Mouse (Mus musculus) stomach, postnatal 0 days (tissue): ENCODE data around the gene Lsm12. TPM values are rescaled to one million over a fixed set of nuclear protein-coding genes. Genes with fewer than 3 reads are reported as not detected.

Experiments used
- ATAC-seq: fragments of 200-750 bp; cut with Nextera tagmentation; 2 replicates; pipeline ENCODE4 v1.8.0; 2017; ENCODE audit not compliant: low FRiP score, low TSS enrichment
- DNase-seq: peaks from one replicate; pipeline ENCODE4 v3.0.0-alpha.2; 2016; ENCODE audit warnings: low spot score
- H3K27ac ChIP-seq: fragments of 300-500 bp; sonication (generic); replicated peaks from 2 replicates; pipeline ENCODE4 v1.5.1; 2014; ENCODE audit warnings: mild to moderate bottlenecking, control low read depth
- H3K27me3 ChIP-seq: fragments of 300-500 bp; sonication (generic); 2 replicates; pipeline ENCODE4 v1.6.1; 2014; ENCODE audit warnings: low read length; ENCODE audit not compliant: control insufficient read depth, insufficient read depth
- H3K36me3 ChIP-seq: fragments of 300-500 bp; sonication (generic); 2 replicates; pipeline ENCODE4 v1.6.1; 2014; ENCODE audit warnings: low read length, mixed read lengths; ENCODE audit not compliant: control insufficient read depth, insufficient read depth
- H3K4me1 ChIP-seq: fragments of 300-500 bp; sonication (generic); replicated peaks from 2 replicates; pipeline ENCODE4 v1.6.1; 2014; ENCODE audit warnings: antibody characterized with exemption; ENCODE audit not compliant: control insufficient read depth, insufficient read depth
- H3K4me2 ChIP-seq: fragments of 300-500 bp; sonication (generic); replicated peaks from 2 replicates; pipeline ENCODE4 v1.6.1; 2014; ENCODE audit warnings: low read depth, mild to moderate bottlenecking, control low read depth, moderate library complexity
- H3K4me3 ChIP-seq: fragments of 300-500 bp; sonication (generic); 2 replicates; pipeline ENCODE4 v1.5.1; 2014; ENCODE audit warnings: low read depth, low read length, control low read depth
- H3K9ac ChIP-seq: fragments of 300-500 bp; sonication (generic); 2 replicates; pipeline ENCODE4 v1.6.1; 2014; ENCODE audit warnings: mild to moderate bottlenecking, low read length, control low read depth, mixed read lengths
- H3K9me3 ChIP-seq: fragments of 300-500 bp; sonication (generic); 2 replicates; pipeline ENCODE4 v1.6.1; 2016; ENCODE audit warnings: low read length; ENCODE audit not compliant: control insufficient read depth
- CTCF ChIP-seq: IDR thresholded peaks from 2 replicates; pipeline ENCODE4 v1.5.1; 2016; ENCODE audit warnings: antibody characterized with exemption, low read depth, mild to moderate bottlenecking, moderate library complexity
- EP300 ChIP-seq: optimal IDR thresholded peaks from 2 replicates; pipeline ENCODE3; 2016; ENCODE audit warnings: antibody characterized with exemption
- WGBS: fragments of 180-500 bp; shearing (Covaris S2); extraction: QIAGEN DNeasy Blood & Tissue Kit; methylation state at CpG from one replicate; pipeline ENCODE4 v1.1.7; 2014; 5-methylcytosine and 5-hydroxymethylcytosine counted together
- polyA plus RNA-seq: library from polyadenylated mRNA; unstranded; fragments of >200 nt; fragmentation: Nextera tagmentation; extraction: Ambion mirVana; gene quantifications from 2 replicates; pipeline ENCODE4 v1.2.1, GENCODE M21; 2015

Lsm12 gene
- 70.0 and 99.4 TPM in 2 replicates for polyA plus RNA-seq

DNA sequence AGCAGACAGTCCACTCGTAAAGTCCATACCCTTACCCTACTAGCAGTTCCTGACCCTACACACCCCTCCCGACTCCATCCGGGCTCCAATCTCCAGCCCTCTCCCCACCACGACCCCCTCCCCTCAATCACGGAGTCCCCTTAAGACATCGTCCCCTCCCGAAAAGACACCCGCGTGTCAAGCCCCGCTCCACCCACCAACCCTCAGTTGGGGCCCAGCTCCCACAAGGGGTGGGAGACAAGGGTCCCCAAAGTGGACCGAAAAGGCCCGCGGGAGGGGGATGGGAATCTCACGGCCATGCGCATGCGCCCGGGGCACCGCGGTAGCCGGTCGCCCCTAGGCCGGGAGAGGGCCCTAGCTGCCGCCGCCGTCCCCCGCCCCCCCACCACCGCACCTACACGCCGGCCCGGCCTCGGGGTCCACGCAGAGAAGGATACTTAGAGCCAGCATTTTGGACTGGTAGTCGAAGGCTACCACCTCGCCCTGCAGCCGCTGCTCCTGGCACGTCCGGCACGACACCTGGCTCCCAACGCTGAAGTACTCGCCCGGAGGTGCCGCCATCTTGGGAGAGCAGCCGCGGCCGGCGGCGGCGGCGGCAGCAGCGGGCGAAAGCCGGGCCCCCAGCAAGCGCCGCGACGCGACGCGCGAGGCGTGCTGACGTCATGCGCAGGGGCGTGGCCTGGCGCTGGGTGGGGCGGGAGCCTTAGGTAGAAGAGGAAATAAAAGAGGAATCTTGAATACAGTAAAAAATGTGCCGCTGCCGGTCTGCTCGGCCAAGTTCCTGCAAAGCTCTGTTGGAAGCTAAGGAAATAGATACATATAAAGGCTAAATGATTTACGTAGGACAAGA is at the start of gene Lsm12:
TSS of gene Lsm12 (minus strand) at position 651 of the 850 bp plus-strand sequence.
- DNase-seq (peak; percentile 97), ATAC-seq (peak; percentile 87)
- TF ChIP-seq CTCF, result no peak
- no peak for TF ChIP-seq EP300
- Histone ChIP-seq H3K4me3 (peak within 1 kb of the TSS; percentile 88), H3K27ac (peak within 1 kb of the TSS; percentile 93), H3K36me3 (no peaks in the 10 kb centered on the region; the same call in 1 of the 2 replicates), H3K4me2 (peak within 1 kb of the TSS; percentile 88), H3K9me3 (no peaks in the 10 kb centered on the region), H3K27me3 (no peaks in the 10 kb centered on the region), H3K4me1 (0 out of 2 replicates have a peak, but pooled peaks cover 3% of the 10 kb centered on the region), H3K9ac (peak within 1 kb of the TSS; percentile 95)
- under 1% methylated on average over 70 of the region's 70 CpGs for WGBS

GRCm38 (mm10) chr11:102230006-102230741 is 45.1 kb upstream of the Lsm12 start, which contains the start of gene Hdac5:
Gene Hdac5 (minus strand): TSS chr11:102230166.
- Histone ChIP-seq H3K27me3 (no peaks in the 10 kb centered on the region), H3K4me1 (peaks cover 9% of the 10 kb centered on the region), H3K27ac (peak within 1 kb of the TSS; percentile 91), H3K4me3 (peak within 1 kb of the TSS; percentile 93), H3K9me3 (no peaks in the 10 kb centered on the region), H3K36me3 (no peaks in the 10 kb centered on the region), H3K9ac (peak within 1 kb of the TSS; percentile 95), H3K4me2 (peak within 1 kb of the TSS; percentile 86)
- peak; percentile 98 for DNase-seq
- TF ChIP-seq EP300 (peak; percentile 46), CTCF (peak; percentile 41)
- peak; percentile 91 for ATAC-seq
- 1% methylated on average over 43 of the region's 49 CpGs for WGBS

- no peak for DNase-seq
- H3K27ac ChIP-seq, result peak overlapping the region; percentile 91
- H3K9me3 ChIP-seq, result no peaks in the 10 kb centered on the region
- WGBS, result under 1% methylated on average over 35 of the region's 47 CpGs
- H3K9ac ChIP-seq, result peak overlapping the region; percentile 95
- no peak for TF ChIP-seq CTCF
- TF ChIP-seq EP300, result no peak
- peak overlapping the region; percentile 93 for H3K4me3 ChIP-seq
- peaks cover 16% of the 10 kb centered on the region for H3K4me1 ChIP-seq
- peak overlapping the region; percentile 86 for H3K4me2 ChIP-seq
- no peaks in the 10 kb centered on the region for H3K27me3 ChIP-seq
- ATAC-seq, result peak; percentile 25
- no peaks in the 10 kb centered on the region for H3K36me3 ChIP-seq
These were observed 44.3 kb upstream of the Lsm12 start for GRCm38 (mm10) chr11:102229331-102229953.

- Histone ChIP-seq H3K27ac (peak overlapping the region; percentile 3; the same call in 1 of the 2 replicates), H3K9me3 (no peaks in the 10 kb centered on the region), H3K9ac (peak overlapping the region; percentile 95), H3K27me3 (no peaks in the 10 kb centered on the region), H3K4me3 (peak overlapping the region; percentile 93), H3K36me3 (no peaks in the 10 kb centered on the region), H3K4me2 (peak overlapping the region; percentile 86), H3K4me1 (peaks cover 16% of the 10 kb centered on the region)
- DNase-seq, result no peak
- ATAC-seq, result no peak
- 15% methylated on average over 7 of the region's 7 CpGs for WGBS
- no peak for TF ChIP-seq EP300
- TF ChIP-seq CTCF, result no peak
These were observed 43.7 kb upstream of the Lsm12 start for GRCm38 (mm10) chr11:102228646-102229268.

GRCm38 (mm10) chr11:102228191-102228545 is 43.1 kb upstream of the Lsm12 start:
- 34% methylated on average over 9 of the region's 9 CpGs for WGBS
- Histone ChIP-seq H3K9me3 (no peaks in the 10 kb centered on the region), H3K4me3 (peak overlapping the region; percentile 93), H3K36me3 (no peaks in the 10 kb centered on the region), H3K4me2 (peak overlapping the region; percentile 86), H3K9ac (peak overlapping the region; percentile 95; the same call in 1 of the 2 replicates), H3K27ac (0 out of 2 replicates have a peak overlapping the region, but pooled peaks have one; percentile 3), H3K27me3 (no peaks in the 10 kb centered on the region), H3K4me1 (peaks cover 16% of the 10 kb centered on the region)
- TF ChIP-seq EP300, result no peak
- TF ChIP-seq CTCF, result no peak
- ATAC-seq (no peak), DNase-seq (no peak)
